Mouse (Mus musculus): ENCODE data around the gene Sh2b1. TPM values are rescaled to one million over a fixed set of nuclear protein-coding genes. Genes with fewer than 3 reads are reported as not detected.

Sh2b1 gene
- total RNA-seq, 2 experiments from 2014 or later = 55.3 to 59.5 TPM

DNA sequence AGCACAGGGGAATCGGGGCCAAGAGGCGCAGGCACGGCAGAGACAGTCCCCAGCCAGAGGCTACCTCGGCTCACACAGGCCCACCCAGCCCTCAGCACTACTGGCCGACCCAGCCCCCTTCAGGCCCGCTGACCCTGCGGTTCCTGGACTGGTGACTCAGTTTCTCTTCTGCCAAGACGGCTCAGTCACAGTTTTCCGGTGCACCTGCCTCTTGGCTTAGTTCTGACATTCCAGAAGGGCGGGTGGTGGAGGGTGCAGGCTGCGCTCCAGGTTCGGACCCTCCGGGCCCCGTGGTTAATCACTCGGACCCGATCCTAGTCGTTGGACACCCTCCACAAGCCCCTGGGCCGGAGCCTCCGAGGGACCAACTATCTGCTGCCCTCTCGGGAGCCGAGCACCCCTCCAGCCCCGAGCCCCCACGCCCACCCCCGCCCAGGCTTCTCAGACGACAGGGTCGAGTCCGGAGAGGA, 703 bp downstream of the Sh2b1 start:
- DNase-seq = peak; percentile 28 to 36

GRCm38 (mm10) chr7:126473470-126474086, 1.6 kb downstream of the Sh2b1 start:
- DNase-seq = no peak

DNA sequence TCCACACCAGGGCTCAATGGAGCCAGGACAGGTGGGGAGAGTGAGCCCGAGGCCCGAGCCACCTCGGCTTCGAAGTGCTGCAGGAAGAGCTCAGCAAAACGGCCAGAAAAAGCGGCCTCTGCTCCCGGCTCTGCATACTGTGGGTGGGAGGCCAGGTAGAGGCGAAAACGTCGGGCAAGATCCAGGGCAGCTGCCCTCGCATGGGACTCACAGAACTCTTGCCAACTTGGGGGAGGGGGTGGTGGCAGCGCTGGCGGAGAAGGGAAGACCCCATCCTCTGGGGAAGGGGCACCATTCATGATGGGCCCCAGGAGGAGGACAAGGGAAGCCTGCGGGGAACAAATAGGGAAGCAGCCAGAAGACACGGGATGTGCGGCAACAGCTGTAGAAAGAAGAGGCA, 2.5 kb downstream of the Sh2b1 start:
- DNase-seq = no peak

DNA sequence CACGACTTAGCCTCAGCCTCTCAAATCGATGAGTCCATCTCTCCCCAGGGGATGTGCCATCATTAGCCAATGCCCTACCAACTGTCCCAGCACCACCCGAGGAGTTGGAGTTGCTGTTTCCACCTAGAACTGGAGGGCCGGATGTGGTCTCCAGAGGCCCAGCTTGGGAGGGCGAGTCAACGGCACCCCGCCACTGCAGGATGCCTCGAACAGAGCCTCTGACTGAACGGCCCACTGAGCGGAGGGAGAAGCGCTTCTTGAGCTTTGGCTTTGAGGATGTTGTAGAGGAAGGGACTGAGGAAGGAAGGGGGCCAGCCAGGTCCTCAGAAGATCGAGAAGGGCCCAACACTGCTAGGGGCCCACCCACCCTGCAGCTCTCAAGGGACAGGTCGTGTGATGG, 2.9 kb downstream of the Sh2b1 start:
- DNase-seq = no peak

DNA sequence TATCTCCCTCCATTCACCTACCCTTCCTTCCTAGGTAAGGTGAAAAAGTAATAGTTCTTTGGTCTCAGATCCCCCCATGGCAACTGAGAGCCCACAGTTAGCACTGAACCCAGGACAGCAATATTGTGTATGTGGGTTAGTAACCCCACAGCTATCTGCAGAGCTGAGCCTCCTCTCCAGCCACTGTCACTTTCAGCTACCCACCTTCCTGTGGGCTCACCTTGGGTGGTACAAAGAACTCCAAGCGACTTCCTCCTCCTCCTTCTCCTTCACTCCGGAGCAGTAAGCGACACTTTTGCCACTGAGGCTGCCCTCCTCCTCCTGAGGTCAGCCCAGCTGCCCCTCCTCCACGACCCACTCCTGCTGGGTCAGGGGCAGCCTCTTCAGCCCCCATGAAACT, 3.4 kb downstream of the Sh2b1 start:
- no peak for DNase-seq

DNA sequence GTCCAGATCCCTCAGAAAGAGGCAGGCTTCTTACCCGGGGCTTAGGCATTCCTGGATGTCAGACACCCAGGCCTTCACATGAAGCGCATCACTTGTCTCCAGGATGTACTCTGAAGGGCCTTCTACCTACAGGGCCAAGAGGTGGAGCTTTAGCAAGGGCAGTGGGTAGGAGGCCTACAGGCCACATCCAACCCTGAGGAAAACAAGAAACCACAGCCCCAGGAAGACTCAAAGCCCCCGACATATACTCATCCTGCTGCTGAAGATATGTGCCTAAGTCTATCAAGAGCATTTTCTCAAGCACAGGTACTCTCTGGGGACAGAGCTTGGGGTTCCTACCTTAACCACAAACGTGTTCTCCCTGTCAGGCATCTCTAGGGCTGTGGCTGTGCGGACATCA, 3.9 kb downstream of the Sh2b1 start:
- DNase-seq = no peak

GRCm38 (mm10) chr7:126470077-126470476, 5.1 kb downstream of the Sh2b1 start:
- DNase-seq = no peak

DNA sequence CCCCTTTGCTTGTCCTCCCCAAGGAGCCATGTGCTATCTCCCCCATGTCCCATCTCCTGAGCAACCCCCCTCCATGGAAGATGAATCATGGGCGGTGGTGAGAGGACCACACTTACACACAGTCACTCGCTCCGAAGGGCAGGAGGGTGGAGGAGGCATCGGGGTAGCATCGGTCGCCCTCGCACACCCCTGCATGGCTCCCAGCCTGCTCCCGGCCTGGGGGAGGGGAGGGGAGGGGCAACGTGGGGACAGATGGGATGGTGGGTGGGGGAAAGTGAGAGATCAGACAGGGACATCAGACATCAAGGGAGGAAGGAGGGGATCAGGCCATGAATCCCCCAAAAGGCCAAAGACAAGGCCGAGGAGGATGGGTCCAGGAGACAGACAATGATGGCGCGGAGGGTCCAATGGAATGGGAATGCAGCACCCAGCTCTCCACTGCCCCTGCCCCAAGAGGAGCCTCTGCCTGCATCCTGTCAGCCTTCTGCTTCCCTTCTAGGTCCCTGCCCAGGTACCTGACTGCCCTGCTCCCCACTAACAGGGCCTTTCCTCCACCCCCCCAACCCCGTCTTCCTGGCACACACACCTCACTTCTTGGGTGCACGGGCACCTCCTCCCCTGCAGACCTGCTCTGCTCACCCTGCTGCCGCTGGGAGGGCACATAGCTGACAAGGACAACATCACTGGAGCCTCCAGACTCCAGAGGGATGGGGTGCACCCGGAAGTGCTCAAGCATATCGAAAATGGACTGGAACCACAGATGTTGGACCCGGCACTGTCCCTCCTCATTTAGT, 7.2 kb downstream of the Sh2b1 start:
- DNase-seq = no peak

GRCm38 (mm10) chr7:126467271-126467670, 8.0 kb downstream of the Sh2b1 start:
- peak; percentile 61 to 74 for DNase-seq

DNA sequence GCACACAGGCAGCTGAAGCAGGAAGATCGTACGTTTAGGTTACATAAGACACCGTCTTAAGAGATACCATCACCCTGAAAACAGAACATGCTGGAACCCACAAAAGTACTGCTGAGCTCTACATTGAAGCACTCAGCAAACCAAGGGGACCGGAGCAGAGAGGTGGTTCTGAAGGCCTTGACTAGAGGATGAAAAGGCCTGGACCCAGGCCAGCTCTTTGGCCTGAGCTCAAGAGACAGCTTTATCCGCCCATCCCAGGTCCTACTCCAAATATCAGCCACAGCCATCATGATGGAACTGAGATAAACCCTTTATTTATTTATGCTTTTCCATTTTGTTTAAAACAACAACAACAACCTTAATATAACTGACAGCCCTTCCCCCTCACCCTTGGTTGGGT, 8.5 kb downstream of the Sh2b1 start:
- peak; percentile 64 to 69 for DNase-seq

DNA sequence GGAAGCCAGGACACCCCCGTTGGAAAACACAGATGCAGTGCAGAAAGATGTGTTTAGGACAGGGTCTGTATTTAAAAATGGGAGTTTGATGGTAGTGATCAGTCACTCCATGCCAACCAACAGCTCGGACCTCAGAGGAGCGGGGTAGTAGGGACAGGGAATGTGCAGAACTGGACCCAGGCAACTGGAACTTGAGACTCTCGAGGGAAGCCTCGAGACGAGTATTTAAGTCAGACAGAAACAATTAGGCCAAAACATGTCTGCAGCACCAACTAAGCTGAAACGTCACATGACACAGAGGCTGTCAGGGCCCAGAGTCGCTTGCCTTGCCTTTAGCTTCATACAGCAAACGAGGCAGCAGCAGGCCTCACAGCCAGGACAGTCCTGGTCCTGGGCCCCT, 9.1 kb downstream of the Sh2b1 start:
- no peak for DNase-seq

DNA sequence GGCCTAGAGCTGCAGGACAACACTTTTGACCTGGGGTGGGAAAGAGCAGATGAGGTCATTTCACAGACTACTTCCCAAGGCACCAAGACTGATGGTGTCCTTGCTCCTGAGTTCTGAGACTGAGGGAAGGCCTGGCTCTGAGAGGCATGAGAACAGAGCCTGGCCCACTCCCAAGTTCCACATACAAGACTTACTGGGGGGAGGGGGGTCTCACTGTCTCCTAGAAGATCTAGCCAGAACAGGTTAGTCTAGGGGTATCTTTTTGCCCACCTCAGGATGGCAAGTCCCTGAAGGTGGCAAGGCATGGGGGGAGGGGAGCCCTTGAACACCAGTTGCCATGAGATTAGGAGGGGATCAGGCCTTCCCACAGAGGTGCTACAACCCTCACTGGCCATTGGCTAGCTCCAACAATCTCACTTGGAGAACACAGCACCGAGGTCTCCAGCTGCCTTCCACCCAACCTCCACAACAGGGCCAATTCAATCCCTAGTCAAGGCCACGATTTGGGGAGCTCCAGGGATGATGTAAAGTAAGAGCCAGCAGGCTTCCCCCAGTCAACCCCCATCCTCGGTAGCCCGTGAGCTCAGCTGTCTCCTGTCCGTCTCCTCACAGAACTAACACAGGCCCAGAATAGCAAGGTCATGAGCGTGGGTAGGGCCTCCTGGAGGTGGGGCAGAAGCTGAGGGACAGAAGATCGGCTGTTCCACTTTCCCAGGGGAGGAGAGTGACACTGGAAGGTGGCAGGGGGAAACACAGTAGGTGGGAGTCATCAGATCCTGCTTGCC, 9.8 kb downstream of the Sh2b1 start:
- peak; percentile 68 for DNase-seq

GRCm38 (mm10) chr7:126464836-126465235, 10.4 kb downstream of the Sh2b1 start:
- peak in 1 of 2 experiments; percentile 19 for DNase-seq

GRCm38 (mm10) chr7:126464121-126464520, 11.1 kb downstream of the Sh2b1 start:
- DNase-seq = peak in 1 of 2 experiments; percentile 40

- no peak for DNase-seq
Observed at GRCm38 (mm10) chr7:126463547-126463946, 11.7 kb downstream of the Sh2b1 start.

GRCm38 (mm10) chr7:126463004-126463403, 12.2 kb downstream of the Sh2b1 start, which contains the start of gene Atp2a1:
Atp2a1 (minus strand) TSS chr7:126463108.
- DNase-seq = no peak

GRCm38 (mm10) chr7:126461626-126462025, 13.6 kb downstream of the Sh2b1 start:
- no peak for DNase-seq

DNA sequence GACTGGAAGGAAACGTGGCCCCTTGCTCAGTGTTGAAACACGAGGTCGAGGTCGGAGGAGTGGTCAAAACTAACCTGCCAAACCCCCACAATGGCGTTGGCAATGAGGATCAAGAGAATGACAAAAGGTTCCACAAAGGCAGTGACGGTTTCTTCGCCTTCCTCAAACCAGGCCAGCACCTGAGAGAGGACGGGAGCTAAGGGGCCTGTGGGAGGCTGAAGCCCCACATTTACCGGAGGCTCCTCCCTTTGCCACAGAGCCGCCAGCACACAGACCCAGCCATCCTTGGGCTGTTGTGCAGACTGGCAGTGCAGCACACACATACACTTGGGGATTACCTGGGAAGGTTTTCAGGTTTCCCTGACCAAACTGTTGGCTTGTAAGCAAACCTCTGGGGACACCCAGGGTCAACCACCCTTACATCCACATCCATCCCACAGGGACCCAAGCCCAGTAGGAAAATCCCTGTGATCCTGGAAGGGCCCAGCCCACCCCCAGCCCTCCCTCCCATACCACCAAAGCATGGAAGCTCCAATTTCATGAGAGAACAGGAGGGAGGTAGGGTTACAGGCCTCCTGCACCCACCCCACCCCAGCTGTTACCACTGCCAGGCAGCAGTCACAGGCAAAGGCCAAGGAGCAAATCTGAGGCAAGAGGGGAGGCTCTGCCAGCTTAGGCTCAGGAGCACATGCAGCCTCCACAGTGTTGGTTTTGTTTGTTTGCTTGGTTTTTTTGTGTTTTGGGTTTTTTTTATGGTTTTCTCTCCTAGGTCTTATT, 14.4 kb downstream of the Sh2b1 start:
- no peak for DNase-seq

GRCm38 (mm10) chr7:126458844-126459618, 16.2 kb downstream of the Sh2b1 start:
- DNase-seq = no peak

DNA sequence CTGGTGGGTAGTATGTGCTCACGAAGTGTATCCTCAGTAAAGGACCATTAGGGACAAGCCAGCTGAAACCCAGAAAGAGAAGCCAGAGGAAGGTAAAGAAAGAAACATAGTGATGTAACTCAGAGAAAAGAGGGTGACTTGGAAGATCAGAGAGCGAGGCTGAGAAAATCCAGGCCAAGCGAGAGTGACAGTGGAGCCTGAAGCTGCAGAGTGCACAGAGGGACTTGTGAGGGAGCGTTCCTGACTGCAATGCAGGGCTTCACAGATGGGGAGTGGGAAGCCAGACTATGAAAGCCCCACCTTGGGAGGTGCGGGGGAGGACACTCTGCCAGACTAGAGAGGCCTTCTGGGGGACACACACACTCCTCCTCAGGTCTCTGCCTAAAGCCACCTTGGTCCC, 17.0 kb downstream of the Sh2b1 start:
- DNase-seq = no peak
